Mouse (Mus musculus) fibroblast of lung, adult 2 months (primary cell): ENCODE measurements around the gene Gabrr1.

Experiments
- DNase-seq: peaks from one replicate; pipeline ENCODE4 v3.0.0-alpha.2; 2011; ENCODE audit warnings: low read depth

The Gabrr1 gene

GRCm38 (mm10) chr4:33208881-33209841 is 76.8 kb downstream of the Gabrr1 start, which contains the start of gene Srsf12:
Srsf12 (plus strand) TSS chr4:33208991.
- no peak for DNase-seq
